Mouse (Mus musculus): Measurements from ENCODE around the gene Pygm. TPM values are rescaled to one million over a fixed set of nuclear protein-coding genes. Genes with fewer than 3 reads are reported as not detected.

Gene Pygm
- 47.0 TPM for polyA plus RNA-seq (2014; fragmentation: Illumina TruSeq; extraction: RNeasy Lipid Tissue Mini Kit (QIAGEN cat#74804); ENCODE audit: low read depth, low replicate concordance)

DNA sequence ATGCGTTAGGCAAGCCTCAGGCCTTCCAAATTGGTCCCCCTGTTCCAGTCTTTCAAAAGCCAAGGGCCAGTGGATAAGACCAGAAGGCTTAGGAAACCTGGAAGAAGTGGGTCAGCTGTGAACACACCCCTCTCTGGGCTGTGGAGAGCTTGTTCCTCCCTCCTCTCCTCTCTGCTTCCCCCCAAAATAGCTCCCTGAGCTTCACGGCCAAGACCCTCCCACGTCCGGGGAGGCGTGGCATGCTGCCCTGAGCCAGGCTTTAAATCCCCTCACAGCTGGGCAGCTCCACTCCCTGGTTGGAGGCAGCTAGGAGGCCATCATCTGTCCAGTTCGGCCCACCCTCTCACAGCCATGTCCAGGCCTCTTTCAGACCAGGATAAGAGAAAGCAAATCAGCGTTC lies at the start of gene Pygm:
Pygm (plus strand) TSS at position 272 of the 400 bp plus-strand sequence.

DNA sequence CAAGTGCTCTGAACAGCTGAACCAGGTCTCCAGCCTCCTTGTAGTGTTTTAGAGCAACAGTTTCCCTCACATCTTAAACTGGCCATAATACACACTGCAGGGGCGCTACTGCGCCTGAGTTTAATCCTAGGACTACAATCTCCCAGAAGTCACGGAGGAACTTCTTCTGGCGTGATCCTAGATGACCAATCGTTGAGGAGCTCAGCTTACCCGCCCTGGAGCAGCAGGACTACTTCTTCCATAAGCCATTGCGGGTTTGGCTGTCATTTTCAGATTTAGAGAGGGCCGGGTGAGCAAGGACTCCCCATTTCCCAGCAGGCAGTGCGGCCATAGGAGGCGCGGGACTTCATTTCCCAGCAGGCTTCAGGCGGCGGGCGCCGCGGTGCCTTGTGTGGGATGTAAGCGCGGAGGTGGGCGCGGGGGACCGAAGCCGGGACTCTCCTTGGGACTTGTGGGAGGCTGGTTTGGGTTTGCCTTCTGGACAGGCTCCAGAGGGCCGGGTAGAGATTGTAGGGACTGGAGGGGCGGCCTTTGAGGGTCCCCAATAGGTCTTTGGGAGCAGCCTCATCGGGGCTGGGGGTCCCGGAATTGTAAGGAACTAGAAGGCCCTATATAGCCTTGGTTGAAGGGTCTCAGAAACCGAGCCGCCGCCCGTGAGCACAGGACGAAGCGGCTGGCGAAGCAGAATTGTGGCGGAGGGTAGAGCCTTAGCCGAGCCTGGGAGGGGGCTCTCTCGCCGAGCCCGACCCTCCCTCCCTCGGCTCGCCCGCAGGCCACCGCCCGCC lies 49.3 kb upstream of the Pygm start, which contains the start of gene Men1:
Men1 (plus strand) TSS at position 307 of the 785 bp plus-strand sequence.

DNA sequence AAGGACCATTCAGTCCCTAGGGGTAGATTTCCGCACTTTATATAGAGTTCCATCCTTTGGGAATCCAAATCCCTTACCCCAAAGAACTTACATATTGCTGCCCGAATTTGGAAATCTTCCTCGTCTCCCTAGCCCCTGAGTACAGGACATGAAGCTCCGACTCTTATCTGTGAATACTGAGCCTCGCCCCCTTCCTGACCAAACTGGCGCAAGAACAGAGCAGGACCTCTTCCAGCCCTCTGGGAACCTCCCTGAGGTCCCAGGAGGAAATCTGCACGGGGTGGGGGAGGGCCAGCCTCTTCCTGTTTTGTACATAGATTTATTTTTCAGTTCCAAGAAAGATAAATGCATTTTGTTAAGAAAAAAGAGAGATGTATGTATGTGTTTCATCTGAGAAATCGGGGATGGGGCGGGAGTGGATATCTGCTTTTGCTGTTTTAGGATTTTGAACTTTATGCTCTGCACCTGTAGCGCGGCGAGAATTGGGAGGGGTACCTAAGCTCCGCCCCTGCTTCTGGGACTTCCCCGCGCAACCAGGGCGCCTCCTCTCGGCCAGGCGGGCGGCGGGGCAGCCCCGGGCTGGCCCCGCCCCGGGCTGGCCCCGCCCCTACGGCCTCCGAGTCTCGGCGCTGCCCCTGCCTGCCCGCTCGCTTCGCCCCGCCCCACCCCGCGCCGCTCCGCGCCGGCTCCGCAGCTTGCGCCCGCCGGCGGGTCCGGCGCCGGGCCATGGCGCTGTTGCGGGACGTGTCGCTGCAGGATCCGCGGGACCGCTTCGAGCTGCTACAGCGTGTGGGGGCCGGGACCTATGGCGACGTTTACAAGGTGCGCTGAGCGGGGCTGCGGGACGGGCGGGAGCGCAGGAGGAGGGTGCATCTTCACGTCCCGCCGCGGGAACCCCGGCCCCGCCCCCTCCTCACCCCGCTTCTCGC lies 43.4 kb upstream of the Pygm start, which contains the start of gene Map4k2:
Map4k2 (plus strand) TSS at position 612 of the 929 bp plus-strand sequence.

DNA sequence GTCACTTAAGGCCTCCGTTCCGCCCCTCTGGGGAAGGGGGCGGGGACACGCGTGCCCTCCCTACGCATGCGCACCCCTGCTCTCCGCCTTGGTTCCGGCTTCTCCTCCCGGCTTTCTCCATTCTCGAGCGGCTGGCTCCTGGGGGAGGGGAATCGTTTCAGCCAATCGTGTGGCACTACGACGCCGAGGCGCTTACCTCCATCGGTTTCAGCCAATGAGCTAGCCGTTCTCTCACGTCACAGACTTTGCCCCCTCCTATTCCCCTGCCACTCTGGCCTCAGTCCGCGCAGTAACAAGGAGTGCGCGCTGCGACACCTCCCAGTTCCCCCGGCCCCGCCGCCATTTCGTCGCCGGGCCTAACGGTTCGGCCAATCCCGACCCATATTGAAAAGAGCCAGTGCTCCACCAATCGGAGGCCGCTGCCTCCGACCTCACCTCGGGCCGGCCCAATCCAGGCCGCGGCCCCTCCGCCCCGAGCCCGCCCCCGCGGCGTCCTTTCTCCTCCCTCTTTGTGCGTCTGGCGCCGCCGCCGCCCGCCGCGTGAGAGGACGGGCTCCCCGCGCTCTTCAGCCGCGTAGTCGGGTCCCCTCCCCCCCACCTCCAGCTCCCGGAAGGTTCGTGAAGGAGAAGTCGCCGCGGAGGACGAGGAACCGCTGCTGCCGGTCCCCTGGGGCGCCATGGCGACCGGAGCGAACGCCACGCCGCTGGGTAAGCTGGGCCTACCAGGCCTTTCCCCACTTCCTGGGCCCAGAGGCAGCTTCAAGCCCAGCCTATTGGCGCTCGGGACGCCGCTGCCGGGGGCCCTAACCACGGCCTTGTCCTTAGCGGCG lies 20.6 kb upstream of the Pygm start, which contains the start of gene Sf1:
Sf1 (plus strand) TSS at position 280 of the 830 bp plus-strand sequence.

DNA sequence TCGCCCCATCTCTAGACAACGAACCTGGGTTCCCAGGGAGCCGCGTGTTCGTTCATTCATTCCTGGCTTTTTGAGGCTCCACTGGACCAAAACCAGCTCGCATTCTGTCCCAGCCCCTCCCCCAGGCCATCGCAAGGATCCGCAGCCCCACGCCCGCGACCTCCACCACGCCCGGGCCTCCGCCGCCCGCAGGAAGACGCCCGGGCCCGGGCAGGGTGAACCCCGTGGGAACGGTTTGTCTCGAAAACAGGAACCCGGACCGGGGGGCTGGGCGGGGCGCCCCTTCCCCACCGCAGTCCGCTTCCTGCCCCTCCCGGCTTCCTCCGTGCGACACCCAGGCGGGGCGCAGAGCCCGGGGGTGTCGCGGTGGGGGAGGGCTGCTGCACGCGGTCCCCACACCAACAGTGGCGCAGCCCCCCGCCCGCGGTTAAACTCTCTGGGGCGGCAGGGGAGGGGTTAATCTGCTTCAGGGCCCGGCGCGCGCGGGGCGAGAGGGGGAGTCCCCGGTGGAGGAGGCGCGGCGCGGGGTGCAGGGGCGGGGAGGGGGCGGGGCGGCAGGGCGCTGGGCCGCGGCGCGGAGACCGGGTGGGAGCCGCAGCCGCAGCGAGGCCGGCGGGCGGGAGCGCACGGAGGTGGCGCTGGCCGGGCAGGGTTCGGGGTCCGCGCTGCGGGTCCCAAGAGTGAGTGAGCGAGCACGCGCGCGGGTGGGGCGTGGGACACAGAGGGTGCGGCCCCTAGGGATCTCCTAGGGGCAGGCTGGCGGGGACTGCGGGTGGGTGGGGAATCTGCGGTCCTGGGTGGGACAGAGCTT lies 15.3 kb downstream of the Pygm start, which contains the start of gene Rasgrp2:
Rasgrp2 (plus strand) TSS at position 56 of the 811 bp plus-strand sequence.

DNA sequence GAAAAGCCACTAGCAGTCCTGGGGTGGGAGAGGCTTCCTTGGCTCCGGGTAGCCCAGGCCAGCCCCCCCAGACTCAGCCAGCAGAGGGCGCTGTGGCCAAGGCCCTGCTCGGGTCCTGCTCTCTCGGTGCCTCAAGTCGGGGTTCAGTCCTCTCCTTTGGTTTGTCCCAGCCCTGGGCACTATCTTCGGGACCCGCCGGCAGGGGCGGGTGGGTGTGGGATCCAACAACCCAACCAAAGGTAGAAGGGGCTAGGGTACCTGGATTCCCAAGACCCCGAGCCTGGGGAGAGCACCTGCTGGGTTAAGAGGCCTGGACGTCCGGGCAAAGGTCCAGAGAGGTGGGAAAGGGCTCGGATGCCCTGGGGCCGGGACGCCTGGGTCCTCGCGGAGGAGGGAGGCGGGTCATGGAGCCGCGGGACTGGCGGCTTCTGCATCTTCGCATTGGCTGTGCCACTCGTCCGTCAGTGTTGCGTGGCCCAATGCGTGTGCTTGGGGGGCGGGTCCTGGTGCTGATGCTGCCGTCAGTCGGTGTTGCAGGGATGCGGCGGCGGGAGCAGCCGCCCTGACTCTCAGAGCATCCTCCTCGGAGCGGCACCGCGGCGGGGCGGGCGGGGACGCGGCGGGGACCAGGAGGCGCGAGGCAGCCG lies 34.2 kb downstream of the Pygm start, which contains the start of gene Nrxn2:
Nrxn2 (plus strand) TSS at position 499 of the 647 bp plus-strand sequence.

Other genes starting within 250 kb of the Pygm start
- not detected for gene Batf2, start 243.4 kb upstream of the Pygm start, polyA plus RNA-seq (2014; fragmentation: Illumina TruSeq; extraction: RNeasy Lipid Tissue Mini Kit (QIAGEN cat#74804); ENCODE audit: low read depth, low replicate concordance)
- gene Arl2, start 242.9 kb upstream of the Pygm start, polyA plus RNA-seq (2014; fragmentation: Illumina TruSeq; extraction: RNeasy Lipid Tissue Mini Kit (QIAGEN cat#74804); ENCODE audit: low read depth, low replicate concordance): 2.3 TPM
- not detected for gene Majin, start 200.0 kb upstream of the Pygm start, polyA plus RNA-seq (2014; fragmentation: Illumina TruSeq; extraction: RNeasy Lipid Tissue Mini Kit (QIAGEN cat#74804); ENCODE audit: low read depth, low replicate concordance)
- not detected for gene Gpha2, start 158.0 kb upstream of the Pygm start, polyA plus RNA-seq (2014; fragmentation: Illumina TruSeq; extraction: RNeasy Lipid Tissue Mini Kit (QIAGEN cat#74804); ENCODE audit: low read depth, low replicate concordance)
- 3.4 TPM for gene Ppp2r5b, start 148.5 kb upstream of the Pygm start, polyA plus RNA-seq (2014; fragmentation: Illumina TruSeq; extraction: RNeasy Lipid Tissue Mini Kit (QIAGEN cat#74804); ENCODE audit: low read depth, low replicate concordance)
- not detected for gene Atg2a, start 142.7 kb upstream of the Pygm start, polyA plus RNA-seq (2014; fragmentation: Illumina TruSeq; extraction: RNeasy Lipid Tissue Mini Kit (QIAGEN cat#74804); ENCODE audit: low read depth, low replicate concordance)
- 14.9 TPM for gene Ehd1, start 107.7 kb upstream of the Pygm start, polyA plus RNA-seq (2014; fragmentation: Illumina TruSeq; extraction: RNeasy Lipid Tissue Mini Kit (QIAGEN cat#74804); ENCODE audit: low read depth, low replicate concordance)
- gene Cdc42bpg, start 77.9 kb upstream of the Pygm start, polyA plus RNA-seq (2014; fragmentation: Illumina TruSeq; extraction: RNeasy Lipid Tissue Mini Kit (QIAGEN cat#74804); ENCODE audit: low read depth, low replicate concordance): 2.4 TPM
- 8.8 TPM for gene Men1, start 49.4 kb upstream of the Pygm start, polyA plus RNA-seq (2014; fragmentation: Illumina TruSeq; extraction: RNeasy Lipid Tissue Mini Kit (QIAGEN cat#74804); ENCODE audit: low read depth, low replicate concordance)
- gene Map4k2, start 43.3 kb upstream of the Pygm start, polyA plus RNA-seq (2014; fragmentation: Illumina TruSeq; extraction: RNeasy Lipid Tissue Mini Kit (QIAGEN cat#74804); ENCODE audit: low read depth, low replicate concordance): 6.2 TPM
- gene Sf1, start 20.7 kb upstream of the Pygm start, polyA plus RNA-seq (2014; fragmentation: Illumina TruSeq; extraction: RNeasy Lipid Tissue Mini Kit (QIAGEN cat#74804); ENCODE audit: low read depth, low replicate concordance): 125 TPM
- 4.1 TPM for gene Rasgrp2, start 14.9 kb downstream of the Pygm start, polyA plus RNA-seq (2014; fragmentation: Illumina TruSeq; extraction: RNeasy Lipid Tissue Mini Kit (QIAGEN cat#74804); ENCODE audit: low read depth, low replicate concordance)
- 0.17 TPM for gene Nrxn2, start 34.3 kb downstream of the Pygm start, polyA plus RNA-seq (2014; fragmentation: Illumina TruSeq; extraction: RNeasy Lipid Tissue Mini Kit (QIAGEN cat#74804); ENCODE audit: low read depth, low replicate concordance)
- not detected for gene Slc22a12, start 158.6 kb downstream of the Pygm start, polyA plus RNA-seq (2014; fragmentation: Illumina TruSeq; extraction: RNeasy Lipid Tissue Mini Kit (QIAGEN cat#74804); ENCODE audit: low read depth, low replicate concordance)

All from adrenal gland, adult 10 weeks (tissue).